In genomic region chr10:118089879-118090278, GRCm38 (mm10) we compare ENCODE assay signal across 14 mouse cellular contexts. TPM values are rescaled to one million over a fixed set of nuclear protein-coding genes. Genes with fewer than 3 reads are reported as not detected.
DNase-seq lines count a peak whose midpoint lies in the region.
"Had no signal": no experiment of that assay in that cellular context is flagged by ENCODE, and none has a peak within 500 bp of the region (broad histone marks: within the 10 kb centered on the region; RNA-seq: fewer than 3 reads in every experiment).

No protein-coding gene starts in this region.

- DNase-seq in CD4-positive helper T cell, adult 2 months (ENCODE audit: low read depth, low spot score): peak; percentile 36
- peak; percentile 64 for DNase-seq in CD4-positive, CD25-positive, alpha-beta regulatory T cell, adult 2 months (ENCODE audit: low read depth, low spot score)
- DNase-seq in induced T-regulatory cell, adult 2 months (ENCODE audit: low read depth): peak; percentile 38
- no peak for DNase-seq in layer of hippocampus, adult 11-12 months (ENCODE audit: low spot score)
- DNase-seq in gastrocnemius, adult 8-10 months (ENCODE audit: low spot score in 2 of 2): no peak
- DNase-seq in kidney, postnatal 25 days: no peak
- DNase-seq: adrenal gland, adult 8-10 months; adrenal gland, postnatal 25 days; cerebellum, adult 11-12 months; cerebellum, adult 8-10 months; cerebellum, postnatal 10 days; cerebellum, postnatal 36 days; embryo, embryonic 11 days; gastrocnemius, postnatal 14 days had no signal

RNA-seq across cellular contexts. Expression of gene Mdm1, which starts 51.7 kb away (rescaled TPM):
- total RNA-seq in gastrocnemius, adult 8-10 months (2022): 1 to 10 TPM; 1.1 to 1.8 (median 1.6) TPM

Comparison
In these comparisons a context has a peak if more than half of its experiments do, and no peak if none do; other contexts are left out.
1. DNase-seq: peak in CD4-positive helper T cell, adult 2 months (single experiment), CD4-positive, CD25-positive, alpha-beta regulatory T cell, adult 2 months (single experiment) and induced T-regulatory cell, adult 2 months (single experiment); none in layer of hippocampus, adult 11-12 months (single experiment), gastrocnemius, adult 8-10 months (0 of 2) and kidney, postnatal 25 days (0 of 2).